Mouse (Mus musculus): ENCODE measurements at regions not wholly inside any gene's neighbourhood (a gene's known extent, or its start where the extent isn't known, plus 50 kb on each side); places are given as distances from the start of the nearest gene placed in this dataset.
A peak's percentile ranks its signal among the peaks of the same experiment; 100 is the strongest.

DNA sequence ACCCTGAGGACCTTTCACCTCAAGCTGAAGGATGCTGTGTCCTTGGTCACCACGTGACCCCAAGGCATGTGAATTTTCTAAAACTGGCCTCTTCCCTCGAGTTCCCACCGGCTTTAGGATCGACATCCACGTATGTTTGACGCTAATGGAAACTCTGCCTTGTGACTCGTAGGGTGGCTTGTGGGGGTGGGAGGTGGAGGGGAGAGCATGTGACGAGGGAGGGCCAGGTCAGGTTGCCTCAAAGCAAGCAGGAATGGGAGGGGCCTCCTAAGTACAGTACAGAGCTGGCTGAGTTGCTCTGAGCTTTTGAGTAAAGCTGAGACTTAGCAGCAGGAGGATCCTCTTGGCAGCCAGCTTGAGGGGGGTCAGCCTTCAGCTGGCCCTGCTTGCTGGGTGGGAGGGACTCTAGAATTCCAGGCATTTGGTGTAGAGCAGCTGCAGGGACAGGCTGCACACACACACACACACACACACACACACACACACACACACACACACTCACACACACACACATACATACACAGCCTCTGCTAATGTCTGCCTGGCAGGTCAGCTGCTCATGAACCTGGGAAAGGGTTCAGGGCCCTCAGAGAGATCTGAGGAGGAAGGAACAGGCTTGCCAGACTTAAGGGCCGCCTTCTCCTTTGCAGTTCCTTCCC, 78.5 kb downstream of the Sik1 start:
- DNase-seq (ENCODE audit: low spot score), result peak; percentile 66

DNA sequence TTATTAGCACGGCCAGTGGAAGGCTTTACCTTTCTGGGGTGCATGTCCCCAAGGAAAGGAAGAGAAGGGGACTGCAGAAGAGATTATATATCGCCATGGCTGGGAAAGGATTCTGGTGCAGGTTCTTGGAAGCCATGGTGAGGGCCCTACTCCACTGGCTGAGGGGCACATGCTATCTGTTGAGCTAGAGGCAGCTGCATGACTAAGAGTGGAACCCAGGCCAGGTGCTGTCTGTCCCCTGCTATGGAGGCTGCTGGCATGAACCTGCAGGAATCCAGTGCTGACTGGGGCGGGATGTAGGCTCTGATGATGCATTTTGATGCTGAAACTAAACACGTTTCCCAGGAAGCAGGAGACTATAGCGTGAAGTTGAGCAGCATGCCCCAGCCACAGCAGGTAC, 77.9 kb downstream of the Sik1 start:
- DNase-seq (ENCODE audit: low spot score), result no peak

DNA sequence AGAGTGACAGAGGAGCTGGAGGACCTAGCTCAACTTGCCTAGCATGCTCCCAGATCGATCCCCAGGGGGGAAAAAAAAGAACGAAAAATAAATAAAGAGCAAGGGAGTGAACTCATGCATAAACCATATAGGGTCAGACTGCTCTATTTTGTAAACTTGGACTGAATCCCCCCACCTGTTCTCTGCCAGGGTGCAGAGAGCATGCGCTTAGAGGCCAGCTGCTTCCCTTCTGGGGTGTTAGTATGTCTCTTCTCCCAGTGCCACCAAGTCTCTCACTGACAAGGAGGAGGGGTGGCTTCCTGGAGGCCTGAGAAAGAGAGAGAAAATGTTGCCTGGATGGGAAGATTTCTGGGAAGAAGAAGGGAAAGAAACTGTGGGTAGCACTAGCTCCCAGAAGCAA, 76.1 kb downstream of the Sik1 start:
- no peak for DNase-seq (ENCODE audit: low spot score)

DNA sequence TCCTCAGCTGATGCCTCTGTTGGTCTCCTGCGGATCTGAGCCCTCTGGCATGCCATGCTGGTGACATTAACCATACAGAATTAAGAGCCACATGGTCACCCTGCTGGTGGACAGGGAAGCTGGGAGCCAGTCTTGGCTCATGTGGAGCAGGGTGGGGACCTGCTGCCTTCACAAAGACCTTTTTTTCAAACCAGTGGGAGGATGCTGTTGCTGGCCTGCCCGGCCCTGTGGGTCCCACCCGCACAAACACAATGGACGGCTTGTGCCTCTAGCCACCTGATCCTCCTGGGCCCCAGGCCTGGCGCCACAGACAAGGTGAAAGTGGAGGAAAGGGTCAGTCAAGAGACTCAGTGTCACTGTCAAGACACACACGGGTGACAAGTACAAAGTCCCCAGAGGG, 73.4 kb downstream of the Sik1 start:
- no peak for DNase-seq (ENCODE audit: low spot score)

DNA sequence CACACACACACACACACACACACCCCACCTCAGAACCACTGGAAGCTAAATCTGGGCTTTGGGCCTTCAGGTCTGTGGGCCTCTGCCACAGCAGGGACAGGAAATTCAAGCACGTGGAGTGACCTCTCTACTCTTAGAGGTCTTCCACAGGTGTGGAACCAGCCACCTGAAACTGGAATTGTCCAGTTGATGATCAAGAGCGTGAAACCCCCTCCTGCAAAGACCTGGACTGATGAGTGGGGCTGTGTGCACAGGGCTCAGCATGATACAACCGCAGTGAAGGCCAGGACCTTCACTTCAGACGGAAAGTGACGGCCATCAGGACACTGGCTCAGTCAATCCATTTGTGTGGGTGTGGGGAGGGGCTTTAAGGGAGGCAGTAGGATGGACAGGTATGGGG, 72.5 kb downstream of the Sik1 start:
- no peak for DNase-seq (ENCODE audit: low spot score)

DNA sequence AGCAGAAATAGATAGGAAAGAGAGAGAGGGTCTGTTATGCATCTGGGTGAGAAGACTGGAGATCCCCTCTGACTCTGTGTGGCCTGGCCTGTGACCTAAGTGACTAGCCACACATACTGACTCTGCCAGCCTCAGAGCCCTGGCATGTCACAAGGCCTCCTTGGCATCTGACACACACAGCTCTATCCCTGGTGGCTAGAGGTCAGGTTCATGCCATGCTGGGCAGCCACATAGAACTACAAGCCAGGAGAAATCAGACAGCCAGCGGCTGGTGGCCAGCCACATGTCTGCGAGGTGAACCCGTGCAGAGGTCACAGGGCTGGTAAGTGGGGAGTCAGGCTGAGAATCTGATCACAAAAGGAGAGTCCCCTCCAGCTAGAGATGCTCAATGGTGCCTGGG, 67.3 kb downstream of the Sik1 start:
- DNase-seq (ENCODE audit: low spot score), result no peak

DNA sequence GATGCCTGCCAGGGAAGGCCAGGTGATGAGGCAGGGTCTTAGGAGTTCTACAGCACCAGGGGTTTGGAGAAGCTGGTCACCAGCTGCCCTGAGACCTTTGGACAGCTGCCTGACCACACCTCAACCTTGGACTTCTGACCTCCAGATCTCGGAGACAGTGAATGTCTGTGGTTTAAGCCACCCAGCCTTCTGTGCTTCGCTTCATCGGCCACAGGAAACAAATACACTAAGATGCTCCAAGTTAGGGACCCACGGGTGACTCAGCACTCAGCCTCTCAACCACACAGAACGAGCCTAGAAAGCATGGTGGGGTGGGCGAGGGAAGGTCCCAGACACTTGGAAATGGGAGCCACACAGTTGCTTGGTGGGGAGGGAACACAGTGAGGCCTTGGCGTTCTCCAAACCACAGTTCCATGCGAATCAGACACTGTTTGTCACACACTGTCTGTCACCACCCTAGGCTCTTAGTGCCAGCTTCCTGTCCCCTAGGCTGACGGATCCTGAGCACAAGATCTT, 66.5 kb downstream of the Sik1 start:
- no peak for DNase-seq (ENCODE audit: low spot score)

DNA sequence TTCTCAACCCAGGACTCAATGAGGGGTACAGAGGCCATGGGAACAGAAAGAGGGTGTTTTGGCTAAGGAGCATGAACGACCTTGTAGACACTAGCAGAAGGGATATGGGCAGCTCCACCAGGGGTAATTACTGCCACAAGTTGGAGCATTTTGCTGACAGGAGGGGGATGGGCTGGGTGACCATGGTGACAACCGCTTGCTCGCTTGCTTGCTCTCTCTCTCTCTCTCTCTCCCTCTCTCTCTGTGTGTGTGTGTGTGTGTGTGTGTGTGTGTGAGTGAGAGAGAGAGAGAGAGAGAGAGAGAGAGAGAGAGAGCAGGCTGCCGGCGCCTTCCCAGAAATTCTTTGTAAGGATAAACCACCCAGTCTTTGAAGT, 65.7 kb downstream of the Sik1 start:
- DNase-seq (ENCODE audit: low spot score), result no peak

DNA sequence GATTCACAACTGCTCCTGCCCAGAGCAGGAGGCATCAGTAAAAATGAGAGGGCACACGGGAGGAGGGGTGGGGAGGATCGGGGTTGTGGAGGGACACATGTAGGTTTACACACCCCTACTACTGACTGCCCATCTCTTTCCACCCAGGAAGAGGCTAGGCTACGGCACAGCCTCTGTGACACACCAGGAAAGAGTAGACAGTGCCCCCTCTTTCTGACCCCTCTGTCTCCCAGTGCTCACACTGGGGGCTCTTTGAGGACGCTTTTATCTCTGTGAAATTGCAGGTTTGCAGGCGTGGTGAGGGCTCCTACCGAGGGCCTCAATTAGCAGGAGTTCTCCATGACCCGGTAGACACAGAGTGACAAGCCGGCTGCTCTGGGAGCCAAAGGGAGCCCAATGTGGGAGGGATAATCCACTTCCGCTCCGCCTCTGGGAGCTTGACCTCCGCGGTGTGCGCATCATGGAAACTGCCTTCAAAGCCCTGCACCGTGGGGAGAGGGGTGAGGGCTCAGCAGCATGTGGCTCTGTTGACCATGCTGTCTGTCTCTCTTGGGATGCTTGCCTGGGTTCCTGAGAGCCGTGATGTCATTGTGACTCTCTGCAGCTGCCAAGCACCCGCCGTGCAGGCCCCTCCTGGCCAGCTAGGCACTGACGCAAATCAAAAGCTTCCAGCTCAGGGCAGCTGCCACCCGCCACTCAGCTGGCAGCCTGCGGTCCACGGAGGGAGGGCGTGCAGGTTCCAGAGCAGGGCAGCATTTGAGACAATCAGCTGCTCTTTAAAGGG, 65.1 kb downstream of the Sik1 start:
- no peak for DNase-seq (ENCODE audit: low spot score)

DNA sequence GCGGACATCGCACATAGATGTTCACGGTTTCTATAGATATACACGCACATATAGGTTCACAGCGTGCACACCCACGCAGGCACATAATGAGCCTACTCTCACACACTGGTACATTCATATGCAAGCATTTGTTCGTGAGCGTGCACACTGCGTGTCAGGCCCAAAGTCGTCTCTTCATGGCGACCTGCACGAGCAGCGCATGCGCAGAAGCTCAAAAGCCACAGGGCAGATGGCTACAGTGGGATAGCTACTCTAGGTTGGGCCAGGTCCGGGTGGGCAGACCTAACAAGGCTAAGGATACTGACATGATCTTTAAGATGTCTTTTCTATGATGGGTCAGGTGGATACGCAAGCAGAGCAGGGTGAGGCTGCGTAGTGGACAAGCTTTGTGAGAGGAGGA, 63.9 kb downstream of the Sik1 start:
- DNase-seq (ENCODE audit: low spot score), result no peak

DNA sequence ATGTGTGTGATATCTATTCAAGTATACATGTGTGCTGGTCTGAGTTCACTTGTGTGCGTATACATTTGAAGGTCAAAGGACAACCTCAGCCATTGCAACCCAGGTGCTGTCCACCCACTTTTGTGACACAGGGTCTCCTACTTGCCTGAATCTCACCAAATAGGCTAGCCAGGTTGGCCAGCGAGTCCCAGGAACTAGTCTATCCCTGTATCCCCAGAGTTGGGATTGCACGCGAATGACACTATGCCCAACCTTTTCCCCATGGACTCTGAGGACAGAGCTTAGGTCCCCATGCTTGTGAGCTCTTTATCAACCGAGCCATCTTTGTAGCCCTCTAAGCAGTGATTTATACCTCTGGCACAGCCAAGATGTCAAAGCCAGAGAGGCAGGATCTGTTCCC, 62.6 kb downstream of the Sik1 start:
- no peak for DNase-seq (ENCODE audit: low spot score)

DNA sequence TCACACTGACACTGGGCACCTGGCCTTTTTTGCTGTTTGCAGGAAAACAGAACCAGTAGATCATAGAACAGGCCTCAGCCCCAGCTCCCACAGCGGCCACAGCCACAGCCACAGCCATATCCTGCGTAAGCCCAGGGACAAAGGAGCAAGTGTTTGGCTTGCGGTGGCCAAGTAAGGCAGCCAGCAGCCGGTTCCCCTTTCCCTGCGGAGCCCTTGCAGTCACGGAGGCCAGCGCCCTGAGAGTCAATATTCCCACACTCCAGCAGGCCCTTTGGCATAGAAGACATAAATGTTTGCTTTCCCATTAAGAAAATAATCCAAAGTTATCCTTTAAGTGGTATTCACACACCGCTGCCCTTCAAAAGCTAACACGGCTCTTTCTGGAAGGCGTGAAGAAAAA, 62.1 kb downstream of the Sik1 start:
- no peak for DNase-seq (ENCODE audit: low spot score)

DNA sequence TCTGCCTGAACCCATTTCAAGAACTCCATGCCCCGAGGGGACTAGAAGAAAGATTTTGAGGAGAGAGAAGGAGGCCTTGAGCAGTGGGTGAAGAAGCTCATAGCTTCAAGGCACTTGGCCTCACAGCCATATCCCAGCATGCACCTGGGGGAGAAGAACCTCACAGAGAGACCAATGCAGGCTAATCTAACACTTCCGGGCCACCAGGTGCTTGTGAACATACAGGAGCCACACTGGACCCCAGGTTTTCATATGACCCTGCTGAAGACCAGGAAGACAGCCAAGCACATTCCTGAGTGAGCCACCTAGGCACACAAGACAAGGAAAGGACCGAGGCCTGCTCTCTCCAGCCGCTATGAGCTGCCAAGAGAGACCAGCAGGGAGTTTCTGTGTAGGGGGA, 61.6 kb downstream of the Sik1 start:
- DNase-seq (ENCODE audit: low spot score), result no peak

Data from testis, postnatal 10 days (tissue).